Mouse (Mus musculus) MEL (cell line): ENCODE results near the gene Olfr193. TPM values are rescaled to one million over a fixed set of nuclear protein-coding genes. Genes with fewer than 3 reads are reported as not detected.

Experiments
- DNase-seq: peaks from one replicate; pipeline ENCODE4 v3.0.0; 2011; ENCODE audit warnings: low read depth, low spot score
- H3K27ac ChIP-seq: 2 replicates; pipeline ENCODE4 v1.5.1; 2012; ENCODE audit warnings: low read depth, mild to moderate bottlenecking, control low read depth, low read length, moderate library complexity; ENCODE audit not compliant: control insufficient read depth
- H3K27me3 ChIP-seq, 2 experiments: fragments of 150-350 bp in 1 of 2; sonication (generic) in 1 of 2; 2 replicates each; pipeline ENCODE4 v1.6.1; 2012; ENCODE audit warnings: low read length in 2 of 2, mild to moderate bottlenecking in 2 of 2, improper control_type of control experiment in 1 of 2, moderate library complexity in 1 of 2; ENCODE audit not compliant: insufficient read depth in 2 of 2, control insufficient read depth in 1 of 2
- H3K36me3 ChIP-seq, 2 experiments: 2 replicates each; pipeline ENCODE4 v1.6.1; 2012 to 2014; ENCODE audit warnings: low read length in 2 of 2, improper control_type of control experiment in 1 of 2, inconsistent platforms in 1 of 2, mild to moderate bottlenecking in 1 of 2; ENCODE audit not compliant: insufficient read depth in 2 of 2, control insufficient read depth in 1 of 2
- H3K4me1 ChIP-seq, 2 experiments: fragments of 150-350 bp in 1 of 2; sonication (generic) in 1 of 2; 2 replicates each; pipeline ENCODE4 v1.6.1; 2012; ENCODE audit warnings: low read length in 2 of 2, improper control_type of control experiment in 1 of 2, mild to moderate bottlenecking in 1 of 2; ENCODE audit not compliant: insufficient read depth in 2 of 2, control insufficient read depth in 1 of 2
- H3K4me3 ChIP-seq, 2 experiments: fragments of 150-350 bp in 1 of 2; sonication (generic) in 1 of 2; 2 replicates each; pipeline ENCODE4 v1.5.1; 2012; ENCODE audit warnings: low read depth in 2 of 2, low read length in 2 of 2, mild to moderate bottlenecking in 2 of 2, moderate library complexity in 2 of 2, control low read depth in 1 of 2, improper control_type of control experiment in 1 of 2; ENCODE audit not compliant: control insufficient read depth in 1 of 2, insufficient read depth in 1 of 2
- H3K79me2 ChIP-seq: 2 replicates; pipeline ENCODE4 v1.6.1; 2012; ENCODE audit warnings: mild to moderate bottlenecking, low read length, moderate library complexity; ENCODE audit not compliant: control insufficient read depth, poor library complexity, insufficient read depth
- H3K9ac ChIP-seq: 2 replicates; pipeline ENCODE4 v1.6.1; 2012; ENCODE audit warnings: low read depth, mild to moderate bottlenecking, control low read depth, low read length, moderate library complexity; ENCODE audit not compliant: control insufficient read depth, poor library complexity, severe bottlenecking
- H3K9me3 ChIP-seq: fragments of 150-350 bp; sonication (generic); replicated peaks from 2 replicates; pipeline ENCODE4 v1.6.1; 2012; ENCODE audit warnings: mild to moderate bottlenecking, low read length, improper control_type of control experiment, moderate library complexity; ENCODE audit not compliant: insufficient read depth
- CHD1 ChIP-seq: IDR thresholded peaks from 2 replicates; pipeline ENCODE4 v1.6.1; 2012; ENCODE audit warnings: low read depth, mild to moderate bottlenecking, inconsistent platforms, low read length, improper control_type of control experiment
- CTCF ChIP-seq, 3 experiments: IDR thresholded peaks in 2 of 3; conservative IDR thresholded peaks in 1 of 3; 2 replicates each; pipeline ENCODE4 v1.5.1; 2011 to 2012; ENCODE audit warnings: low read length in 3 of 3, low read depth in 2 of 3, mild to moderate bottlenecking in 2 of 3, improper control_type of control experiment in 1 of 3, inconsistent platforms in 1 of 3, mixed read lengths in 1 of 3, moderate library complexity in 1 of 3; ENCODE audit not compliant: control insufficient read depth in 1 of 3, insufficient read depth in 1 of 3, poor library complexity in 1 of 3, severe bottlenecking in 1 of 3
- E2F4 ChIP-seq: IDR thresholded peaks from 2 replicates; pipeline ENCODE4 v1.6.1; 2011; ENCODE audit warnings: low read depth, low read length, improper control_type of control experiment, borderline replicate concordance
- ELF1 ChIP-seq: IDR thresholded peaks from 2 replicates; pipeline ENCODE4 v1.6.1; 2014; ENCODE audit warnings: low read depth, mild to moderate bottlenecking, inconsistent platforms, low read length, improper control_type of control experiment, moderate library complexity
- JUND ChIP-seq: IDR thresholded peaks from 2 replicates; pipeline ENCODE4 v1.6.1; 2011; ENCODE audit warnings: low read depth, mild to moderate bottlenecking, improper control_type of control experiment, low read length
- KAT2A ChIP-seq: conservative IDR thresholded peaks from 2 replicates; pipeline ENCODE4 v1.6.1; 2012; ENCODE audit warnings: low read depth, low read length, improper control_type of control experiment, inconsistent platforms
- MAFK ChIP-seq: IDR thresholded peaks from 2 replicates; pipeline ENCODE4 v1.6.1; 2011; ENCODE audit warnings: low read depth, mild to moderate bottlenecking, low read length, improper control_type of control experiment, borderline replicate concordance
- MAZ ChIP-seq: IDR thresholded peaks from 2 replicates; pipeline ENCODE4 v1.6.1; 2012; ENCODE audit warnings: low read depth, mild to moderate bottlenecking, inconsistent platforms, low read length, improper control_type of control experiment
- MEF2A ChIP-seq: IDR thresholded peaks from 2 replicates; pipeline ENCODE4 v1.6.1; 2014; ENCODE audit warnings: low read depth, mild to moderate bottlenecking, inconsistent platforms, low read length, improper control_type of control experiment; ENCODE audit not compliant: poor library complexity, insufficient replicate concordance, severe bottlenecking; ENCODE audit errors: extremely low read depth
- MXI1 ChIP-seq: IDR thresholded peaks from 2 replicates; pipeline ENCODE4 v1.6.1; 2011; ENCODE audit warnings: mild to moderate bottlenecking, low read depth, low read length, improper control_type of control experiment
- MYB ChIP-seq: IDR thresholded peaks from 2 replicates; pipeline ENCODE4 v1.6.1; 2011; ENCODE audit warnings: mild to moderate bottlenecking, low read depth, low read length, improper control_type of control experiment
- NELFE ChIP-seq: IDR thresholded peaks from 2 replicates; pipeline ENCODE4 v1.6.1; 2011; ENCODE audit warnings: low read depth, low read length, improper control_type of control experiment
- POLR2A ChIP-seq, 2 experiments: IDR thresholded peaks; 2 replicates each; pipeline ENCODE4 v1.6.1; 2011 to 2012; ENCODE audit warnings: low read length in 2 of 2, mild to moderate bottlenecking in 2 of 2, control low read depth in 1 of 2, improper control_type of control experiment in 1 of 2, low read depth in 1 of 2, moderate library complexity in 1 of 2; ENCODE audit not compliant: control insufficient read depth in 1 of 2, insufficient read depth in 1 of 2, poor library complexity in 1 of 2
- POLR2AphosphoS2 ChIP-seq: IDR thresholded peaks from 2 replicates; pipeline ENCODE4 v1.6.1; 2011; ENCODE audit warnings: low read length, improper control_type of control experiment
- POLR2AphosphoS5 ChIP-seq: IDR thresholded peaks from 2 replicates; pipeline ENCODE4 v1.6.1; 2012; ENCODE audit warnings: low read depth, borderline replicate concordance, mild to moderate bottlenecking, inconsistent platforms, low read length, moderate library complexity, mixed read lengths
- RCOR1 ChIP-seq: IDR thresholded peaks from 2 replicates; pipeline ENCODE4 v1.6.1; 2012; ENCODE audit warnings: low read depth, mild to moderate bottlenecking, inconsistent platforms, low read length, improper control_type of control experiment
- SMC3 ChIP-seq: IDR thresholded peaks from 2 replicates; pipeline ENCODE4 v1.6.1; 2011; ENCODE audit warnings: low read depth, low read length, improper control_type of control experiment
- TCF12 ChIP-seq: IDR thresholded peaks from 2 replicates; pipeline ENCODE4 v1.6.1; 2014; ENCODE audit warnings: low read depth, mild to moderate bottlenecking, inconsistent platforms, low read length, improper control_type of control experiment, moderate library complexity
- UBTF ChIP-seq: IDR thresholded peaks from 2 replicates; pipeline ENCODE4 v1.6.1; 2012; ENCODE audit warnings: low read depth, mild to moderate bottlenecking, inconsistent platforms, low read length, improper control_type of control experiment, moderate library complexity, borderline replicate concordance; ENCODE audit not compliant: insufficient read depth
- USF1 ChIP-seq: IDR thresholded peaks from 2 replicates; pipeline ENCODE4 v1.6.1; 2014; ENCODE audit warnings: low read depth, mild to moderate bottlenecking, inconsistent platforms, low read length, improper control_type of control experiment, moderate library complexity
- USF2 ChIP-seq, 2 experiments: IDR thresholded peaks; 2 replicates each; pipeline ENCODE4 v1.6.1; 2011 to 2012; ENCODE audit warnings: improper control_type of control experiment in 2 of 2, low read length in 2 of 2, borderline replicate concordance in 1 of 2, inconsistent platforms in 1 of 2, low read depth in 1 of 2, mild to moderate bottlenecking in 1 of 2; ENCODE audit not compliant: insufficient read depth in 1 of 2
- ZKSCAN1 ChIP-seq: IDR thresholded peaks from 2 replicates; pipeline ENCODE4 v1.6.1; 2012; ENCODE audit warnings: low read depth, mild to moderate bottlenecking, inconsistent platforms, low read length, improper control_type of control experiment, moderate library complexity
- ZMIZ1 ChIP-seq: IDR thresholded peaks from 2 replicates; pipeline ENCODE4 v1.6.1; 2012; ENCODE audit warnings: low read depth, mild to moderate bottlenecking, inconsistent platforms, low read length, improper control_type of control experiment, moderate library complexity
- polyA plus RNA-seq, 2 experiments: library from polyadenylated mRNA; stranded (reverse) in 1 of 2; unstranded in 1 of 2; fragments of >175 nt in 1 of 2; fragments of >200 nt in 1 of 2; gene quantifications; 2 replicates each; pipeline versions ENCODE4 v1.2.1 to v1.2.4; 2012; ENCODE audit warnings: low replicate concordance in 2 of 2, low read depth in 1 of 2; ENCODE audit not compliant: insufficient read length in 2 of 2, insufficient read depth in 1 of 2, missing spikeins in 1 of 2
- total RNA-seq: library from RNA; depleted of rRNA; stranded (reverse); fragments of 300-350 nt; gene quantifications from 2 replicates; pipeline ENCODE4 v1.2.3, GENCODE M21; 2012

Olfr193 gene
- total and polyA plus RNA-seq, 3 experiments, result not detected

- Histone ChIP-seq H3K79me2 (no peaks in the 10 kb centered on the region), H3K9ac (no peak overlapping the region), H3K27me3 (no peaks in the 10 kb centered on the region), H3K4me3 (no peak overlapping the region), H3K9me3 (no peaks in the 10 kb centered on the region), H3K4me1 (no peaks in the 10 kb centered on the region), H3K27ac (no peak overlapping the region), H3K36me3 (peaks cover 0 to 2% of the 10 kb centered on the region in 2 experiments; a peak in 1 of 4 replicates)
- no peak for DNase-seq
- TF ChIP-seq MAFK (no peak), POLR2A (IDR thresholded peaks at IDR 0.05; ENCODE audit: control insufficient read depth in 1 of 2, insufficient read depth in 1 of 2, low read depth in 1 of 2, low read length in 2 of 2, poor library complexity in 1 of 2) (no peak), USF1 (no peak), ZKSCAN1 (no peak), TCF12 (no peak), USF2 (IDR thresholded peaks at IDR 0.05; ENCODE audit: borderline replicate concordance in 1 of 2, insufficient read depth in 1 of 2, low read depth in 1 of 2, low read length in 2 of 2) (no peak), MAZ (no peak), MXI1 (no peak), CTCF (IDR thresholded peaks at IDR 0.05 in 2 of 3, conservative IDR thresholded peaks at IDR 0.05 in 1 of 3; ENCODE audit: control insufficient read depth in 1 of 3, insufficient read depth in 1 of 3, low read depth in 2 of 3, low read length in 3 of 3, poor library complexity in 1 of 3, severe bottlenecking in 1 of 3) (no peak), MEF2A (no peak), KAT2A (no peak), MYB (no peak)
These were observed 29.4 kb upstream of the Olfr193 start for GRCm38 (mm10) chr16:59141105-59141504.

GRCm38 (mm10) chr16:59130740-59131139 is 19.1 kb upstream of the Olfr193 start:
- Histone ChIP-seq H3K4me1 (no peaks in the 10 kb centered on the region), H3K9me3 (no peaks in the 10 kb centered on the region)
- TF ChIP-seq CHD1 (no peak), MEF2A (no peak), NELFE (no peak), USF2 (IDR thresholded peaks at IDR 0.05; ENCODE audit: borderline replicate concordance in 1 of 2, insufficient read depth in 1 of 2, low read depth in 1 of 2, low read length in 2 of 2) (no peak), MAZ (no peak), JUND (no peak), POLR2AphosphoS2 (no peak), MAFK (no peak), SMC3 (no peak), POLR2AphosphoS5 (no peak), ZMIZ1 (no peak), RCOR1 (no peak), E2F4 (no peak), USF1 (no peak), MYB (no peak), ELF1 (no peak), UBTF (no peak)
- TF ChIP-seq, all 39 proteins: peak for 0
- Histone ChIP-seq H3K36me3 (no peaks in the 10 kb centered on the region), H3K4me3 (no peak overlapping the region), H3K27ac (no peak overlapping the region), H3K79me2 (no peaks in the 10 kb centered on the region), H3K27me3 (no peaks in the 10 kb centered on the region), H3K9ac (no peak overlapping the region)
- no peak for DNase-seq
